Mouse (Mus musculus) midbrain, embryonic 11.5 days (tissue): ENCODE data around the gene Plpp3. TPM values are rescaled to one million over a fixed set of nuclear protein-coding genes. Genes with fewer than 3 reads are reported as not detected.
"Not testable (repeated sequence)": the region's sequence is repeated elsewhere in the genome, so short reads cannot be mapped to it uniquely, and the experiment has no call there.

Source experiments
- ATAC-seq: fragments of 200-750 bp; cut with Nextera tagmentation; 2 replicates; pipeline ENCODE4 v1.8.0; 2017; ENCODE audit warnings: moderate TSS enrichment, moderate library complexity; ENCODE audit not compliant: low FRiP score
- DNase-seq: peaks from one replicate; pipeline ENCODE4 v3.0.0; 2015; ENCODE audit warnings: low spot score; ENCODE audit errors: missing footprints
- H3K27ac ChIP-seq: fragments of 300-500 bp; sonication (generic); 2 replicates; pipeline ENCODE4 v1.5.1; 2014; ENCODE audit warnings: low read depth, low read length
- H3K27me3 ChIP-seq: fragments of 300-500 bp; sonication (generic); 2 replicates; pipeline ENCODE4 v1.6.1; 2014; ENCODE audit warnings: mild to moderate bottlenecking, low read length, moderate library complexity, mixed read lengths; ENCODE audit not compliant: control insufficient read depth, insufficient read depth
- H3K36me3 ChIP-seq: fragments of 300-500 bp; sonication (generic); 2 replicates; pipeline ENCODE4 v1.6.1; 2014; ENCODE audit warnings: mild to moderate bottlenecking, low read length, moderate library complexity, mixed read lengths; ENCODE audit not compliant: control insufficient read depth, insufficient read depth
- H3K4me1 ChIP-seq: fragments of 300-500 bp; sonication (generic); 2 replicates; pipeline ENCODE4 v1.6.1; 2014; ENCODE audit warnings: low read length; ENCODE audit not compliant: control insufficient read depth, insufficient read depth
- H3K4me2 ChIP-seq: fragments of 300-500 bp; sonication (generic); 2 replicates; pipeline ENCODE4 v1.6.1; 2014; ENCODE audit warnings: mild to moderate bottlenecking, moderate library complexity
- H3K4me3 ChIP-seq: fragments of 300-500 bp; sonication (generic); 2 replicates; pipeline ENCODE4 v1.5.1; 2014; ENCODE audit warnings: low read depth, low read length
- H3K9ac ChIP-seq: fragments of 300-500 bp; sonication (generic); 2 replicates; pipeline ENCODE4 v1.6.1; 2014; ENCODE audit warnings: low read length
- H3K9me3 ChIP-seq: fragments of 300-500 bp; sonication (generic); 2 replicates; pipeline ENCODE4 v1.6.1; 2016; ENCODE audit warnings: low read length; ENCODE audit not compliant: control insufficient read depth
- WGBS: fragments of 180-500 bp; shearing (Covaris S2); extraction: QIAGEN DNeasy Blood & Tissue Kit; methylation state at CpG from one replicate; pipeline ENCODE4 v1.1.7; 2014; 5-methylcytosine and 5-hydroxymethylcytosine counted together
- polyA plus RNA-seq: library from polyadenylated mRNA; unstranded; fragments of >200 nt; fragmentation: Nextera tagmentation; extraction: Ambion mirVana; gene quantifications from 2 replicates; pipeline ENCODE4 v1.2.1, GENCODE M21; 2014

The Plpp3 gene
- polyA plus RNA-seq, 1 experiment from 2014 or later, result 46.3 TPM

DNA sequence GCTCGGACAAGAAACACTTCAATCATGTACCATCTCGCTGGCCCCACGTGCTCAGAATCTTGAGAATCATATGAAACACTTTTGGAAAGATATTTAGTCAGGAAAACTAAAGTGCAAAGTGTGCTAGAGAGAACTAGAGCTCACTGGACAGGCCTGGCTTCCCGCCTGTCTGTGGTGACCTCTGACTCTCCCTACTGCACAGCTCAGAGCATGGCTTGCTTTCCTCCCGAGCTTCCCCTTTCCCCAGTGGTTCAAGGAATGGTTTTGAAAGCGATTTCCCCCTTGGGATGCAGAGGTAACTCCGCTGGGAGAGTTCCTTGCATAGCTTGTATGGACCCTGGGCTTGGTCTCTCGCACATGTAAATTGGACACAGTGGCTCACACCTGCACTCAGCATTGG is 107.9 kb downstream of the Plpp3 start:
- Histone ChIP-seq H3K36me3 (no peaks in the 10 kb centered on the region), H3K27ac (no peak overlapping the region), H3K9me3 (no peaks in the 10 kb centered on the region), H3K27me3 (no peaks in the 10 kb centered on the region), H3K9ac (no peak overlapping the region), H3K4me3 (no peak overlapping the region), H3K4me1 (no peaks in the 10 kb centered on the region), H3K4me2 (no peak overlapping the region)
- ATAC-seq (no peak), DNase-seq (no peak)
- WGBS, result 80% methylated on average over 8 of the region's 8 CpGs

DNA sequence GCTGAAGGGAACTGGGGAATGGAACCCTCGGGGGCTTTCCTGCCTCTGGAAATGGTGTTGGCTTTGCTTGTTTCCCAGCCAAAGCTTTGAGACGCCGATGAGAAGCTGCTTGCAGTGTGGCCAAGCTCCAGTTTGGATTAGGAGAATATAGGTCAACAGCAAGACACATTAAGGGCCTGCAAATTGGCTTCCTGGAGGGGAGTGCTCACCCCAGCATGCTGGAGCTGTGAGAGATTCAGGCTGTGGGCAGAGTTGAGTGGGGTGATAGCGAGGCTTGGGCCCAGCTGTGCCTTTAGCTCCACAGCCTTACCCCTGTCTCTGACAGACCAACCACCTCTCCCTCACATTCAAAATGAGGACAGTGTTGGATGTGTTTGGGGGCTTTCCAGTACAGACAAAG is 108.5 kb downstream of the Plpp3 start:
- H3K4me3 ChIP-seq, result no peak overlapping the region
- DNase-seq (no peak), ATAC-seq (no peak)
- 82% methylated on average over 4 of the region's 4 CpGs for WGBS
- no peaks in the 10 kb centered on the region for H3K36me3 ChIP-seq
- no peaks in the 10 kb centered on the region for H3K9me3 ChIP-seq
- no peak overlapping the region for H3K27ac ChIP-seq
- H3K9ac ChIP-seq, result no peak overlapping the region
- no peak overlapping the region for H3K4me2 ChIP-seq
- no peaks in the 10 kb centered on the region for H3K4me1 ChIP-seq
- no peaks in the 10 kb centered on the region for H3K27me3 ChIP-seq

DNA sequence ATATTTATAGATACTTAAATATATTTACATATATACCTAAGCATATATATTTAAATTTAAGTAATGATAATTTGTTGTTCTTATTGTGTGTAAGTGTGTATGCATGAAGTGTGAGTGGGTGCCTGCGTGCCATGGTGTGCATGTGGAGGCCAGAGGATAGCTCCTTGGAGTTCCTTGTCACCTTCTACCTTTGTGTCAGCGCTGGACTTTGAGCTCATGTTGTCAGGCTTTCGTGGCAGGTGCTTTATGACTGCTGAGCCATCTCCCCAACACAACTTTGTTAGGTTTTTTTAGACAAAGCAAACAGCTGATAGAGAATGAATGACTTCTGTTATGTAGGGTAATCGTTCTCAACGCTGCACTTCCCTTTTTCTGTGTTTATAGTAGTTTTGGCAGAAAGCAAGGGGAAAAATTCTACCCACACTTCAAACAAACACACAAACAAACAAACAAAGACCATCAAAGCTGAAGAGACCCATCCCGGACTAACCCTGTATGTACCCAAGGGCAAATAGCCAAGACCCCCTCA is 111.1 kb downstream of the Plpp3 start:
- DNase-seq (no peak), ATAC-seq (no peak)
- WGBS, result 90% methylated on average over 6 of the region's 6 CpGs
- Histone ChIP-seq H3K4me2 (no peak overlapping the region), H3K27ac (no peak overlapping the region), H3K36me3 (no peaks in the 10 kb centered on the region), H3K9me3 (no peaks in the 10 kb centered on the region), H3K9ac (no peak overlapping the region), H3K27me3 (no peaks in the 10 kb centered on the region), H3K4me3 (no peak overlapping the region), H3K4me1 (no peaks in the 10 kb centered on the region)

DNA sequence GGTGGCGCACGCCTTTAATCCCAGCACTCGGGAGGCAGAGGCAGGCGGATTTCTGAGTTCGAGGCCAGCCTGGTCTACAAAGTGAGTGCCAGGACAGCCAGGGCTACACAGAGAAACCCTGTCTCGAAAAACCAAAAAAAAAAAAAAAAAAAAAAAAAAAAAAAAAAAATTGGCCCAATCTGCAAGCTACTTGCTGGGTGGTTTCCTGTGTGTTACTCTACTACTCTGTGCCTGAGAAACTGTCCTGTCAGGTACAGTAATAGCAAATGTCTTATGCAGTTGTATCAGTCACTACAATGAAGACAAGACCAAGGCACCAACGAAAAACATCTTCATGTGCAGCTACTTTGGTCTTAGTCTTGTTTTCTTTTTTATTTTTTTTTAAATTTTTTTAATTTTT is 112.3 kb downstream of the Plpp3 start:
- WGBS, result 98% methylated on average over 4 of the region's 7 CpGs
- not testable (repeated sequence) for H3K4me1 ChIP-seq, H3K27ac ChIP-seq, H3K36me3 ChIP-seq, H3K4me3 ChIP-seq, H3K4me2 ChIP-seq, ATAC-seq, H3K9ac ChIP-seq, H3K9me3 ChIP-seq, H3K27me3 ChIP-seq
- DNase-seq, result peak; percentile 37

DNA sequence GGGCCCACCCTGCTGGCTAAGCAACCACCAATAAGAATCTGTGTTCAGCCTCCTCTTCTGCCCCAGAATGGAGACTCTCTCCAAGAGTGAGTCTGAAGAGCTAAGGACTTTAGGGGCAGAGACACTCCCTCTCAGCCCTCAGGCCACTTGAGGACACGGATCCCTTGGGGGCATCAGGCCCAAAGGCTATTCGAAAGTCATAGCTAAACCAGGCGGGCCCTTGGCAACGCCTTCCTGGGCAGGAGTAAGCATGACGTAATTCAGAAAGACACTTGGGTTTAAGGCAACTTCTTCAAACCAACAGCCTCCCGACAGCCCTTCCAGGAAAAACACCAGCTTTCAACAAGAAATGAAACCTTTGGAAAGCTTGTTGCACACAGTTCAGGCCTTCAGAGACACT is 114.0 kb downstream of the Plpp3 start:
- peak; percentile 54 for DNase-seq
- no peak for ATAC-seq
- H3K4me3 ChIP-seq, result no peak overlapping the region
- H3K9me3 ChIP-seq, result no peaks in the 10 kb centered on the region
- H3K36me3 ChIP-seq, result no peaks in the 10 kb centered on the region
- H3K27me3 ChIP-seq, result no peaks in the 10 kb centered on the region
- H3K4me2 ChIP-seq, result no peak overlapping the region
- H3K27ac ChIP-seq, result no peak overlapping the region
- WGBS, result 86% methylated on average over 6 of the region's 6 CpGs
- no peak overlapping the region for H3K9ac ChIP-seq
- peaks cover 6% of the 10 kb centered on the region for H3K4me1 ChIP-seq

DNA sequence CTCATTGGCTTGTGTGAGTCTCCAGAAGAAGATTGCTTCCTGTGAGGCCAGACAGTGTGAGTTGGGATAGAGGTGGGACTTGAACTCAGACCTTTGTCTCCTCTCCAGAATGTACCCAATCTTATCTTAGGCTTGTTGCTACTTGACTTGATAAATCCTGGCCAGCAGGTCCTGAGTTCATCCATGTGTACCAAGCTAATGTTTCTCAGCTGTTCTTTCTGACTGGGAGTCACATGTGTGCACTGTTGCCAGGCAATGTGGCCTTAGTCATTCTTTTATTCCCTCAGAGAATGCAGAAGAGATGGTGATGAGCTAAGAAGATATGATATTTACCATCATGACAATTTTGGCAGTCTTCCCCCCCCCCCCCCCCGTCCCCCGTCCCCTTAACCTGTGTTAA is 115.9 kb downstream of the Plpp3 start:
- 77% methylated on average over 2 of the region's 2 CpGs for WGBS
- no peak overlapping the region for H3K4me3 ChIP-seq
- peak; percentile 64 for DNase-seq

DNA sequence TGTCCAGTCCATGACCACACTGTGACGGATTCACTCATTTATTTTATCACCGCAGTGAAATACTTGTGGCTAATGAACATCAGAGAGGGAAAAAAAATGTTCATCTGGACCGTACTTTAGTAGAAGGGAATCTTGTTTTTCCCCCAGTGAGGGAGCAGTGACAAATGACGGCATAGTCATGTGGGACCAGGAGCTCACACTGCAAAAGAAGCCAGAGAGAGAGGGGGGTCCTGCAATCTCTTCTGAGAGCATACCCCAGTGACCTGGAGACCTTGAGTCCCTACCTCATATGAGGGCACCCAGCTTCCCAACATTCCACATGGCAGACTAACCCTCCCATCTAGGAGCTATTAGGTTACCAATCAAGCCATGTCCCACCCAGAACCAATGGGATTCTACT is 116.3 kb downstream of the Plpp3 start:
- no peaks in the 10 kb centered on the region for H3K27me3 ChIP-seq
- H3K4me3 ChIP-seq, result no peak overlapping the region
- WGBS, result 95% methylated on average over 4 of the region's 4 CpGs
- ATAC-seq, result no peak
- peak; percentile 69 for DNase-seq
- H3K27ac ChIP-seq, result no peak overlapping the region
- H3K4me1 ChIP-seq, result peaks cover 11% of the 10 kb centered on the region
- H3K36me3 ChIP-seq, result no peaks in the 10 kb centered on the region
- H3K9ac ChIP-seq, result no peak overlapping the region
- H3K4me2 ChIP-seq, result no peak overlapping the region
- no peaks in the 10 kb centered on the region for H3K9me3 ChIP-seq

More for the DNA sequence above, 115.9 kb downstream of the Plpp3 start:
- H3K36me3 ChIP-seq, result no peaks in the 10 kb centered on the region
- no peak overlapping the region for H3K27ac ChIP-seq
- peaks cover 11% of the 10 kb centered on the region for H3K4me1 ChIP-seq
- no peaks in the 10 kb centered on the region for H3K9me3 ChIP-seq
- no peak overlapping the region for H3K9ac ChIP-seq
- ATAC-seq, result no peak
- H3K4me2 ChIP-seq, result no peak overlapping the region
- H3K27me3 ChIP-seq, result no peaks in the 10 kb centered on the region

DNA sequence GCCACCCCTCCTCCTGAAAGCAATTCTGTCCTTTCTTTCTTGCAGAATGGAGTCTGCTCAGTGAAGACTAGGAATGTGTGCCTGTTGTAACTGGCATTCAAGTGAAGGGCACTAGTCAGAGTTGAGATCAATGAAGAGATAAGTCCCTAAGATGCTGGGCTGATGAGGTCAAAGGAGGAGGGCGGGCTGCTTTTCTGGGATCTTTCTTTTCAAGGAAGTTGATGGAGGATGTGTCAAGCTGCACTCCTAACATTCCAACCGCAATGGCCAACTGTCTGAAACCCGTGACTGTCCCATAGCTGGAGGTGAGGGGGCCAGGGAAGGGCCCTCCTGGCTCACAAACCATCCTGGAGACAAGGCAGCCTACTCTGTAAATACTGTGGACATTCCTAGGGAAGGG is 118.5 kb downstream of the Plpp3 start:
- Histone ChIP-seq H3K27me3 (no peaks in the 10 kb centered on the region), H3K4me1 (peaks cover 11% of the 10 kb centered on the region), H3K4me2 (no peak overlapping the region), H3K27ac (no peak overlapping the region), H3K36me3 (no peaks in the 10 kb centered on the region), H3K4me3 (no peak overlapping the region), H3K9me3 (no peaks in the 10 kb centered on the region), H3K9ac (no peak overlapping the region)
- ATAC-seq (no peak), DNase-seq (no peak)
- WGBS, result 32% methylated on average over 3 of the region's 3 CpGs

DNA sequence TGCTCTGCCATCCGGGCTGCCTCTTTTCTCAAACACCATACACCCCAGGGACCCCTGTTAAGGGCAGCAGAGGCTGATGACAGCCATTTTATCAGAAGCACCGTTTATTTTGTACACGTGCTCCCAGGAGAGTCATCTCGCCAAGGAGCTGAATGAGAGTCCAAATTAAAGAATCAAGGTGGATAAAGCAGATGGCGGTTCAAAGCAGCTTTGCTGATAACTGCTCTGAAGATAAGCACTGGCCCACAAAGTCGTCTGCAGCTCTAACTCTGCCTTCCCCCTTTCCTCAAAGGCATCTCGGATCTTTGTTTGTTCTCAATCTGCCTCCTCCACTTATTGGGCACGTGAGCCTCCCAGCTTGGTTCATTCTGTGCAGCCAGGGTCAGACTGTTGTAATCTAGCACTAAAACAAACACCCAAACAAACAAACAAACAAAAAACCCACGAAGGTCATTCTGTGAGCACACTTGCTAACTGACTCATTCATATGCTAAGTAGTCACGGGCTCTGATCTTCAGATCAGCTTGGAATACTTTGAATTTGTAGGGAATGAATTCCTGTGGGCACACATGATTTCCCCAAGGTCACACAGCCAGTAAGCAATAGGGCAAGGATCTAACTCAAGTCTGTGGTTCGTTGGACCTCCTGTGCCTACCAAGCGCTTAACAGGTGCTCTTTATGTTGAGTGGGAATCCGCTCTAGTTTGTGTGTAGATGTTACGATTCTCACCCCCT is 119.1 kb downstream of the Plpp3 start:
- Histone ChIP-seq H3K27me3 (no peaks in the 10 kb centered on the region), H3K4me3 (no peak overlapping the region), H3K4me2 (no peak overlapping the region), H3K9me3 (no peaks in the 10 kb centered on the region), H3K36me3 (no peaks in the 10 kb centered on the region), H3K4me1 (peaks cover 11% of the 10 kb centered on the region), H3K9ac (no peak overlapping the region), H3K27ac (no peak overlapping the region)
- ATAC-seq (no peak), DNase-seq (peak; percentile 83)
- WGBS, result 35% methylated on average over 14 of the region's 14 CpGs
